Mouse (Mus musculus) limb, embryonic 11.5 days (tissue): ENCODE results near the gene Ddrgk1. TPM values are rescaled to one million over a fixed set of nuclear protein-coding genes. Genes with fewer than 3 reads are reported as not detected.

Experiments used
- ATAC-seq: fragments of 200-750 bp; cut with Nextera tagmentation; 2 replicates; pipeline ENCODE4 v1.8.0; 2017; ENCODE audit warnings: low read depth; ENCODE audit not compliant: insufficient number of reproducible peaks, low FRiP score, low TSS enrichment
- DNase-seq: peaks from one replicate; pipeline ENCODE4 v3.0.0-alpha.2; 2015; ENCODE audit warnings: low spot score
- H3K27ac ChIP-seq: fragments of 300-500 bp; sonication (generic); replicated peaks from 2 replicates; pipeline ENCODE4 v1.5.1; 2014; ENCODE audit warnings: low read depth, mild to moderate bottlenecking, low read length
- H3K27me3 ChIP-seq: fragments of 300-500 bp; sonication (generic); 2 replicates; pipeline ENCODE4 v1.6.1; 2014; ENCODE audit warnings: mild to moderate bottlenecking, low read length, mixed read lengths; ENCODE audit not compliant: control insufficient read depth, insufficient read depth
- H3K36me3 ChIP-seq: fragments of 300-500 bp; sonication (generic); 2 replicates; pipeline ENCODE4 v1.6.1; 2014; ENCODE audit warnings: mild to moderate bottlenecking, low read length, moderate library complexity, mixed read lengths; ENCODE audit not compliant: control insufficient read depth, insufficient read depth
- H3K4me1 ChIP-seq: fragments of 300-500 bp; sonication (generic); 2 replicates; pipeline ENCODE4 v1.6.1; 2014; ENCODE audit warnings: low read length, mixed read lengths; ENCODE audit not compliant: control insufficient read depth, insufficient read depth
- H3K4me2 ChIP-seq: fragments of 300-500 bp; sonication (generic); 2 replicates; pipeline ENCODE4 v1.6.1; 2014; ENCODE audit warnings: low read depth, mild to moderate bottlenecking, moderate library complexity; ENCODE audit not compliant: severe bottlenecking
- H3K4me3 ChIP-seq: fragments of 300-500 bp; sonication (generic); 2 replicates; pipeline ENCODE4 v1.5.1; 2014; ENCODE audit warnings: low read depth, low read length
- H3K9ac ChIP-seq: fragments of 300-500 bp; sonication (generic); 2 replicates; pipeline ENCODE4 v1.6.1; 2014; ENCODE audit warnings: mild to moderate bottlenecking, low read length
- H3K9me3 ChIP-seq: fragments of 300-500 bp; sonication (generic); 2 replicates; pipeline ENCODE4 v1.6.1; 2016; ENCODE audit warnings: low read length; ENCODE audit not compliant: control insufficient read depth
- WGBS: fragments of 180-500 bp; shearing (Covaris S2); extraction: QIAGEN DNeasy Blood & Tissue Kit; methylation state at CpG from one replicate; pipeline ENCODE4 v1.1.7; 2014; 5-methylcytosine and 5-hydroxymethylcytosine counted together
- polyA plus RNA-seq: library from polyadenylated mRNA; unstranded; fragments of >200 nt; fragmentation: Nextera tagmentation; extraction: Ambion mirVana; gene quantifications from 2 replicates; pipeline ENCODE4 v1.2.1, GENCODE M21; 2014

Gene Ddrgk1
- polyA plus RNA-seq, 1 experiment from 2014 or later, result 50.7 TPM

GRCm38 (mm10) chr2:130645198-130645597 is 19.3 kb downstream of the Ddrgk1 start:
- 78% methylated on average over 4 of the region's 4 CpGs for WGBS
- no peaks in the 10 kb centered on the region for H3K9me3 ChIP-seq
- DNase-seq (no peak), ATAC-seq (no peak)
- H3K9ac ChIP-seq, result no peak overlapping the region
- no peak overlapping the region for H3K4me2 ChIP-seq
- no peaks in the 10 kb centered on the region for H3K36me3 ChIP-seq
- 0 out of 2 replicates have a peak, but pooled peaks cover 5% of the 10 kb centered on the region for H3K4me1 ChIP-seq
- H3K27me3 ChIP-seq, result no peaks in the 10 kb centered on the region
- H3K27ac ChIP-seq, result no peak overlapping the region
- no peak overlapping the region for H3K4me3 ChIP-seq

GRCm38 (mm10) chr2:130642684-130643369 is 21.6 kb downstream of the Ddrgk1 start, which contains the start of gene Lzts3:
TSS of gene Lzts3 (minus strand) at chr2:130642803.
- peak within 1 kb of the TSS; percentile 49 for H3K4me3 ChIP-seq
- 4% methylated on average over 36 of the region's 40 CpGs for WGBS

GRCm38 (mm10) chr2:130642197-130642660 is 22.2 kb downstream of the Ddrgk1 start:
- peak overlapping the region; percentile 49 for H3K4me3 ChIP-seq
- H3K4me2 ChIP-seq, result peak overlapping the region; percentile 89
- H3K4me1 ChIP-seq, result 0 out of 2 replicates have a peak, but pooled peaks cover 7% of the 10 kb centered on the region
- H3K27ac ChIP-seq, result no peak overlapping the region
- no peaks in the 10 kb centered on the region for H3K36me3 ChIP-seq
- 3% methylated on average over 12 of the region's 27 CpGs for WGBS
- ATAC-seq, result peak; percentile 44; the same call in 1 of the 2 replicates
- no peaks in the 10 kb centered on the region for H3K9me3 ChIP-seq
- DNase-seq, result no peak
- peak overlapping the region; percentile 65 for H3K9ac ChIP-seq
- H3K27me3 ChIP-seq, result peaks cover 14% of the 10 kb centered on the region

More at GRCm38 (mm10) chr2:130642684-130643369, 21.6 kb downstream of the Ddrgk1 start, which contains the start of gene Lzts3:
- no peaks in the 10 kb centered on the region for H3K9me3 ChIP-seq
- H3K27ac ChIP-seq, result no peak within 1 kb of the TSS
- peak within 1 kb of the TSS; percentile 89 for H3K4me2 ChIP-seq
- peak within 1 kb of the TSS; percentile 65 for H3K9ac ChIP-seq
- ATAC-seq (peak; percentile 93), DNase-seq (peak; percentile 94)
- H3K27me3 ChIP-seq, result peaks cover 10% of the 10 kb centered on the region
- H3K4me1 ChIP-seq, result 0 out of 2 replicates have a peak, but pooled peaks cover 7% of the 10 kb centered on the region
- no peaks in the 10 kb centered on the region for H3K36me3 ChIP-seq

- WGBS, result 47% methylated on average over 6 of the region's 6 CpGs
- no peak overlapping the region for H3K27ac ChIP-seq
- H3K4me1 ChIP-seq, result 0 out of 2 replicates have a peak, but pooled peaks cover 7% of the 10 kb centered on the region
- H3K27me3 ChIP-seq, result peaks cover 22% of the 10 kb centered on the region
- DNase-seq (no peak), ATAC-seq (no peak)
- no peak overlapping the region for H3K4me3 ChIP-seq
- no peaks in the 10 kb centered on the region for H3K36me3 ChIP-seq
- H3K4me2 ChIP-seq, result peak overlapping the region; percentile 89; the same call in 1 of the 2 replicates
- no peak overlapping the region; the same call in 1 of the 2 replicates for H3K9ac ChIP-seq
- no peaks in the 10 kb centered on the region for H3K9me3 ChIP-seq
Observed at GRCm38 (mm10) chr2:130641351-130642025, 23.0 kb downstream of the Ddrgk1 start.

GRCm38 (mm10) chr2:130639276-130639675 is 25.2 kb downstream of the Ddrgk1 start:
- no peaks in the 10 kb centered on the region for H3K36me3 ChIP-seq
- WGBS, result 78% methylated on average over 6 of the region's 6 CpGs
- DNase-seq (no peak), ATAC-seq (no peak)
- H3K27ac ChIP-seq, result no peak overlapping the region
- peaks cover 43% of the 10 kb centered on the region for H3K27me3 ChIP-seq
- no peak overlapping the region for H3K4me3 ChIP-seq
- H3K4me2 ChIP-seq, result no peak overlapping the region
- no peak overlapping the region for H3K9ac ChIP-seq
- H3K9me3 ChIP-seq, result no peaks in the 10 kb centered on the region
- H3K4me1 ChIP-seq, result peaks cover 23% of the 10 kb centered on the region

- no peak overlapping the region for H3K4me3 ChIP-seq
- H3K27me3 ChIP-seq, result peaks cover 46% of the 10 kb centered on the region
- no peaks in the 10 kb centered on the region for H3K36me3 ChIP-seq
- no peak overlapping the region for H3K9ac ChIP-seq
- H3K9me3 ChIP-seq, result no peaks in the 10 kb centered on the region
- peaks cover 29% of the 10 kb centered on the region for H3K4me1 ChIP-seq
- ATAC-seq, result no peak
- no peak overlapping the region for H3K27ac ChIP-seq
- WGBS, result 22% methylated on average over 16 of the region's 16 CpGs
- H3K4me2 ChIP-seq, result no peak overlapping the region
- no peak for DNase-seq
Observed at GRCm38 (mm10) chr2:130638101-130638611, 26.3 kb downstream of the Ddrgk1 start.

GRCm38 (mm10) chr2:130635847-130636246 is 28.6 kb downstream of the Ddrgk1 start:
- Histone ChIP-seq H3K4me2 (peak overlapping the region; percentile 94; the same call in 1 of the 2 replicates), H3K9ac (peak overlapping the region; percentile 22; the same call in 1 of the 2 replicates), H3K36me3 (no peaks in the 10 kb centered on the region), H3K9me3 (no peaks in the 10 kb centered on the region), H3K4me1 (peaks cover 24% of the 10 kb centered on the region), H3K27ac (no peak overlapping the region), H3K4me3 (peak overlapping the region; percentile 40; the same call in 1 of the 2 replicates), H3K27me3 (peaks cover 46% of the 10 kb centered on the region)
- DNase-seq (peak; percentile 49), ATAC-seq (peak; percentile 7; the same call in 1 of the 2 replicates)
- WGBS, result 12% methylated on average over 21 of the region's 21 CpGs

GRCm38 (mm10) chr2:130634739-130635411 is 29.6 kb downstream of the Ddrgk1 start:
- Histone ChIP-seq H3K4me1 (peaks cover 24% of the 10 kb centered on the region), H3K36me3 (no peaks in the 10 kb centered on the region), H3K27me3 (peaks cover 46% of the 10 kb centered on the region), H3K9me3 (no peaks in the 10 kb centered on the region), H3K4me2 (peak overlapping the region; percentile 94), H3K9ac (peak overlapping the region; percentile 61), H3K27ac (no peak overlapping the region), H3K4me3 (peak overlapping the region; percentile 40)
- DNase-seq (peak; percentile 65), ATAC-seq (no peak)
- under 1% methylated on average over 38 of the region's 38 CpGs for WGBS
